Mouse (Mus musculus): Measurements from ENCODE around the gene Mob3b. TPM values are rescaled to one million over a fixed set of nuclear protein-coding genes. Genes with fewer than 3 reads are reported as not detected.

Mob3b gene
- polyA plus RNA-seq, 1 experiment = 4.0 TPM

DNA sequence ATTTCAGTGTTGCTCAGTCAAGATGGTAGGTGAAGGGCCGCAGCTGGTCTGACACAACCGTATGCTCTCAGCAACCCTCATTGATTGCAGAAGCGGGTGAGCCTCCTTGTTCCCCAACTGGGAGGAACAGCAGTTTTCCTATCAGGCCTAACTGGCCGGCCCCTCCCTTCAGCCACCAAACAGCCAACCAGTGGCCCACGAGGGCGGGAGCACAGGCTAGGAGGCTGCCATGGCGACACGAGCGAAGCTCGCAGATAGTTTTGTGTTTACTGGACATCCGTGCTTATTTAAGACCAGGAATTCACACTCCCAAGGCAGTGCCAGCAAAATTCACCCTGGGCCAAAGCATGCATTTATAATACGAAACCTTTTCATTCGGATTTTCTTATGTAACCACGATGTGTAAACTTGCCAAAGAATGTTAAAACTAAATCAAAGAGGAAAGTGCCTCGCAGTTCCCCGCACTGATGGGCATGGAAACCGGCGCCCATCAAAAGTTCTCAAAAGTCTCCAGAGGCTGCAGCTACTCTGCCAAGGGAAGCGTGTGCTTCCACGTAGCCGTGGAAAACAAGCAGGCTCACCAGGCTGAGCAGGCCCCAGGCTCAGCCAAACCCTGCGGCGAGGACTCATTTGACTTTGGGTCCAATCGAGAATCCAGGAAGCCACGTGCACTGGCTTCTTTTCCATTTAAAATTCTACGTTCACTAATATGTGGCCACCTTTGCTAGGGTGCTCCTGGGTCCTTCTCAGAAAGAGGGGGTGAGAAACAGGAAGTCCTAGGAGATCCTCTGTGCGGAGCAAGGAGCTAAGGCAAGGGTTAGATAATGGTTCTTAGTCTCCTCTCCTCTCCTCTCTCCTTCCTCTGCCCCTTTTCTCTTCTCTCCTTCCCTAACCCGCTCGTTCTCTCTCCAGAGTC lies 57.2 kb downstream of the Mob3b start:
- Histone ChIP-seq H3K27ac (ENCODE audit: insufficient read depth, low read length) (no peak overlapping the region), H3K4me1 (ENCODE audit: control insufficient read depth, insufficient read depth, low read length) (no peaks in the 10 kb centered on the region), H3K4me3 (ENCODE audit: insufficient read depth, low read length) (peak overlapping the region; percentile 24)
- TF ChIP-seq CTCF (IDR thresholded peaks at IDR 0.05; ENCODE audit: extremely low read depth, insufficient read depth, low read length) = no peak
- TF ChIP-seq POLR2A (IDR thresholded peaks at IDR 0.05; ENCODE audit: extremely low read depth, insufficient read depth, low read length) = 0 out of 2 replicates have a peak, but pooled peaks have one; percentile 49

DNA sequence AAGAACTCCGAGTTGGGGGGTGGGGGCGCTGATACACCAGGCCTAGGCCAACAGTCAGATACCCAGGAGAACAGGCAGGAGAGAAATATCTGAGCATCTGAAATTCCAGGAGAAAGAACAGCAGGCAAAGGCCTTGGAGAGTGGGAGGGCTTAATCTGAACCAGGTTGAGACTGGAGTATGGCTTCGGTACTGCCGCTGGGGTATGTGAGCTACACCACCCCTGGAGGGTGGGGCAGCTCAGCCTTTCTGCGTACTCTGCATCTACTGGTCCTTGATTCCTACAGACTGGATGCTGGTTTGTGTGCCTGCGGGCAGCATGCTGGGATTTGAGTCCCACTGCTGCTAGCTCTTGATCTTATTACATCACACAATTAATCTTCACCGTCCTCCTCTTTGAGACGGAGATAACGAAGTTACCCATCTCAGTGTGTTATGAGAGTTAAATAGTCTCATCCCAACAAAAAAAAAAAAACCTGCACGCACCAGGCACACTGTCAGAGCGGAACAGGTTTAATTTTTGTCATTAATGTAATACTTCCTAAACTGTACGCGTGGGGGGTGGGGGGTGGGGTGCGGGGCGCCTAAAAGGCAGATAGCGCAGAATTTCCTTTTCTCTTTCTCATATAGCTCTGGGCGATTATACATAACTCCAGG lies 57.9 kb downstream of the Mob3b start:
- TF ChIP-seq CTCF (IDR thresholded peaks at IDR 0.05; ENCODE audit: extremely low read depth, insufficient read depth, low read length) (no peak), POLR2A (IDR thresholded peaks at IDR 0.05; ENCODE audit: extremely low read depth, insufficient read depth, low read length) (no peak)
- H3K4me1 ChIP-seq (ENCODE audit: control insufficient read depth, insufficient read depth, low read length) = no peaks in the 10 kb centered on the region
- H3K4me3 ChIP-seq (ENCODE audit: insufficient read depth, low read length) = peak overlapping the region; percentile 24
- H3K27ac ChIP-seq (ENCODE audit: insufficient read depth, low read length) = no peak overlapping the region

DNA sequence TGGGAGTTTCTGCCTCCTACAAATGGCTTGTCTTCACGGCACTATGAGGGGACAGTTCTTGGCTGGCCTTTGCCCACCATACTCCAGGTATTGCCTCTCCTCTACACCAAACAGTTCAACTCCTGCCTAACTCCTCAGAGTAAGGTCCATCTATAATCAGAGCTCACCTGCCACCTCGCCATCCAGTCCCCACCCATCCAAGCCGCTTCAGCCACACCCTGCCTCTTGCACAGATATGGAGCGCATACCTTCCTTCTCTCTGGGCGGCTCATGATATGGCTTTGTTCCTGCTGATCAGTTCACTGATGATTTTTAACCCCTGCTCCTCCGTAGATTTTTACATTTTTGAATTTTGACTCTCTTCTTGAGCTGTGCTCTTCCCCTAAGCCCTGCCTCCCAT lies 58.7 kb downstream of the Mob3b start:
- Histone ChIP-seq H3K4me3 (ENCODE audit: insufficient read depth, low read length) (no peak overlapping the region), H3K27ac (ENCODE audit: insufficient read depth, low read length) (no peak overlapping the region), H3K4me1 (ENCODE audit: control insufficient read depth, insufficient read depth, low read length) (no peaks in the 10 kb centered on the region)
- TF ChIP-seq POLR2A (IDR thresholded peaks at IDR 0.05; ENCODE audit: extremely low read depth, insufficient read depth, low read length) (no peak), CTCF (IDR thresholded peaks at IDR 0.05; ENCODE audit: extremely low read depth, insufficient read depth, low read length) (no peak)

DNA sequence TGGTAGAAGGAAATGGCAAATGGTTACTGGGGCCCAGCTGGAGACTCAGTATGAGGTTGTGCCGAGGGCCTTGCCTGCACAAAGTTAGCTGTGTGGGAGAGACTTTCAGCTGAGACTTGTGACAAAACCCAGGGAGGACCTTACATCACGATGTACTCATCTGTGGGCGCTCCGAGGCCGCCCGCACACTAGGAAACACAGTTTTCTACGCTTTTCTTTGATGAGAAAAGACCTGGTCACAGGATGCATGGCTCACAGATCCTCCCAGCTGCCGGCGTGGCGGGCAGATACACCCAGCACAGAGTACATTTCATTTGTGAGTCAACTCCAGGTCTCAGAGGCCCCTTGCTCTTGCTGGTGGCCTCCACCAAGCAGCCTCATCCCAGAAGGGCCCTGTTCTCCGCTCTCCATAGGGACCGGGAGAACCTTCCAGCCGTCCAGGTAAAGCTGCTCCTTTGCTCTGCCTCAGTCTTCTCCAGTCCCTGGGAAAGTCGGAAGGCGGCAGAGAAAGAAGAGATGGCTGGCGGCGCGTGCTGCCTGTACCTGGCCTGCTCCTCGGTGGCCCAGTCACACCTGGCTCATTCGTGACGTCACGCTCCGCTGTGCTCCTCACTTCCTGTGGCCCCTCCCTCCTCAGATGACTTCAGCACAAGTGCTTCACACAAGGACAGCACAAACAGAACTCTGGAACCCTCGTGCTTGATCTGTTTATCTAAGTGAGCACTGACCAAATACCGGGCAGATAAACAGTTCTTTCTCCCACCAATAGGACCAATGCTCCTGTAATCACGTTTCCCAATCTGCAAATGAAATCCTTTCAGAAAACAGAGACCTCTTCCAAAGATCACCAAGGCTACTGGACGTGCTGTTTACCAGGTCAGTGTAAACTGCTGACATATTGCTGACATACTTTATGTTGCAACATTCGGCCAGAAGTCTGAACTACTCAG lies 60.8 kb downstream of the Mob3b start:
- Histone ChIP-seq H3K4me3 (ENCODE audit: insufficient read depth, low read length) (no peak overlapping the region), H3K27ac (ENCODE audit: insufficient read depth, low read length) (no peak overlapping the region), H3K4me1 (ENCODE audit: control insufficient read depth, insufficient read depth, low read length) (no peaks in the 10 kb centered on the region)
- TF ChIP-seq POLR2A (IDR thresholded peaks at IDR 0.05; ENCODE audit: extremely low read depth, insufficient read depth, low read length) = no peak
- TF ChIP-seq CTCF (IDR thresholded peaks at IDR 0.05; ENCODE audit: extremely low read depth, insufficient read depth, low read length) = no peak

DNA sequence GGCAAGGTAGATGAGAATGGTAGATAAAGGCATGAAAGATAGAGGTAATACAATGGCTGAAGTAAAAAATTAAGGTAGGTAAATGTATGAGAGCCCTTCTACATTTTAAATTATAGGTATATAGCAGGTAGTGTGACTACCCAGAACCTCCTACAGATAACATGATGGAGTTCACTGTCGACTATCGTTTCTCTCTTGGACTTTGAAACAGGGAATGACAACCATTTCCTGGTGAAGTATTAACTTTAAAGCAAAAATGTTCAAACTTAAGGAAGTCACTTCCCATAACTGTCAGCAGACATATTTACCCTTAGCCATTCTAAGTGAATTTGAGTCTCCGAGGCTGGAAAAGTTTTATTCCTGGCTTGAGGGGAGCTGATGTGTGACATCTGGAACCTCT lies 64.8 kb downstream of the Mob3b start:
- no peak overlapping the region for H3K27ac ChIP-seq (ENCODE audit: insufficient read depth, low read length)
- no peaks in the 10 kb centered on the region for H3K4me1 ChIP-seq (ENCODE audit: control insufficient read depth, insufficient read depth, low read length)
- H3K4me3 ChIP-seq (ENCODE audit: insufficient read depth, low read length) = no peak overlapping the region
- TF ChIP-seq CTCF (IDR thresholded peaks at IDR 0.05; ENCODE audit: extremely low read depth, insufficient read depth, low read length) (no peak), POLR2A (IDR thresholded peaks at IDR 0.05; ENCODE audit: extremely low read depth, insufficient read depth, low read length) (no peak)

DNA sequence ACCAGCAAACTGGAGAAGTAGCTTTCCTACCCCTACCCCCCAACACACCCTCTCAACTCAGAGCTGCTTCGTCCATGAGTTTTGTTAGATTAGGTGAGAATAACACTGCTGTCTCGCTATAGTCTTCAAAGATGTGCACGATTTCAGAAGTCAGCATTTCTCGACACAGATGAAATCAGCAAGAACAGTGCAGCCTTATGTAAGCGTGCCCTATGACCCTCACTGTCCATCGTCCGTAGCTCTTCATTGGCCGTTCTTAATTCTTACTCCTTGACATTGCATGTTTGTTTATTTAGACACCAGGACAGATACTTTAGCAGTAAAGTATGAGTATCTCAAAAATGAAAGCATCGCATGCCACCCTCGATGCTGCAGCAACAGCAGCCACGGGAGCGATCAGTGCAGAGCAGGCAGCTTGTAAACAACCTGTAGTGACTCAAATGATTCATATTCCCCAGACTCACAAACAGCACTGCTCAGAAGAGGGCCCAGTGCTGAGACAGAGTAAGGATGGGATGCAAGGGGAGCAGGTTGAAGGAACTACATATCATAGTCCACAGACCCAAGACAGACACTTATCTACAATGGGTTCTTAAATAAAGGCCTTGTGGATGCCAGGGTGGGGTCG lies 66.0 kb downstream of the Mob3b start:
- TF ChIP-seq POLR2A (IDR thresholded peaks at IDR 0.05; ENCODE audit: extremely low read depth, insufficient read depth, low read length) (no peak), CTCF (IDR thresholded peaks at IDR 0.05; ENCODE audit: extremely low read depth, insufficient read depth, low read length) (no peak)

DNA sequence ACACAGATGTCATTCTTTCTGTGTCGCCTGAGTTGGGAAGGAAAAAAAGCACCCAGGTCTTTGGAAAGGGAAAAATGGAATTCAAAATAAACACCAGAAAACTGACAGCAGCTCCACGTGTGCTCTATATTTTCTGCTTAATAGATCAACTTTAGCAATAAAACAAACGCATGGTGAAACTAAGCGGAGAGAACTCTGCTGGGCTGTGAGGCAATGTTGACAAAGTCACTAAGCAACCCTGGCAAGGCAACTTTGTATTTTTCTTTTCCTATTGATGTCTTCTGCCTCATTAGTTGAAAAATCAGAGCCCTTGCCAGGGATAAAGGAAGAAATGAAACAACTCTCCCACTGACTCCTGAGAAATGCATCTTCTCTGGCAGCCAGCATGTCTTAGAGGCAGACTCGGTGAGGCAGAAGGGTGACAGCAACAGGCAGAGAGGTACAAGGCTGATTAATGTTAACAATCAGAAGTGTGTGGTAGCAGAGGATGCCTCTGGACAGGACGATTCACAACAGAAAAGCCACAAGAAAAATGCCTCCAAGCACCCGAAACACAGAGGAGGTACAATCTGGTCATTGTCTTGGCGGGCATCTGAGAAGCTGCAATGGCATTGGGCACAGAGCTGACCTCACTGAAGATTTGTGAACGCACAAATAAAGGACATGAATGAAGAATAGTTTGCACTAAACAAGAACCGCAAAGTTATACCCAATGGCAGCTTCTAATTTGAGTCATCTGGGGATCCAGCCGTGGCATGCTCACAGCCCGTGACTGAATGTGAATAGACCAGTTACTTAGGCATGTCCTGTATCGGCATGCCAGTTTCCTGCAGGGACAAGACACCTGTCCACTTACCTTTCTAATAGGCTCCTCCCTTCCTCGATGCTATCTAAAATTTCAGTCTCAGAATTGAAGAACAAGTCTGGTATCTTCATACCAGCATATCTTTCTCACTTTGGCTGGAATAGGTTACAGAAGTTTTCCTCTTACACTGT lies 67.7 kb downstream of the Mob3b start:
- TF ChIP-seq CTCF (IDR thresholded peaks at IDR 0.05; ENCODE audit: extremely low read depth, insufficient read depth, low read length) = no peak
- no peak for TF ChIP-seq POLR2A (IDR thresholded peaks at IDR 0.05; ENCODE audit: extremely low read depth, insufficient read depth, low read length)
- Histone ChIP-seq H3K27ac (ENCODE audit: insufficient read depth, low read length) (no peak overlapping the region), H3K4me3 (ENCODE audit: insufficient read depth, low read length) (no peak overlapping the region), H3K4me1 (ENCODE audit: control insufficient read depth, insufficient read depth, low read length) (no peaks in the 10 kb centered on the region)

More for the DNA sequence above, 66.0 kb downstream of the Mob3b start:
- Histone ChIP-seq H3K4me1 (ENCODE audit: control insufficient read depth, insufficient read depth, low read length) (no peaks in the 10 kb centered on the region), H3K27ac (ENCODE audit: insufficient read depth, low read length) (no peak overlapping the region), H3K4me3 (ENCODE audit: insufficient read depth, low read length) (no peak overlapping the region)
